Comparison of ENCODE assay signal across 10 mouse cellular contexts in the genomic region with DNA sequence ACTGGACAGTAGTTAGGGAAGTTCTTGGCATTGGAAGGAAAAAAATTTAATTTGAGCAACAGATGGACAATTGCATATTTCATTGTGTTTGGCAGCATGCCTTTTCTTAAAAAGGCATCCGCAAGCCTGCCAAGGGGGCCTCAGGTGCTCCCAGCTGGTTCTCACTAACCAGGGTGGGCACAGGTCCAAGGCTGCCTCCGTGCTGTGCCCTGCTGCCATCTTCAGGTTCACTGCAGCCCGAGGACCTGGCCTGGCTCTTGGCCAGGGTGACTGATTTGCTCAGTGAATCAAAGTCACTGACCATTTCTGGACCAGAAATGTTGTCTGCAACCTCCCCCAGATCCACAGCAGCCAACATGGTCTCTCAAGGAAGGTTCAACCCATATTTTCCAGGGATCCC.
A peak's percentile ranks its signal among the peaks of the same experiment; 100 is the strongest.
DNase-seq lines count a peak whose midpoint lies in the region; ATAC-seq and TF ChIP-seq lines count a peak whose summit lies in the region.
"Had no signal": no experiment of that assay in that cellular context is flagged by ENCODE, and none has a peak within 500 bp of the region (broad histone marks: within the 10 kb centered on the region; RNA-seq: fewer than 3 reads in every experiment).

No protein-coding gene starts in this region.

- H3K4me2 ChIP-seq in kidney, embryonic 15.5 days, result no peak overlapping the region
- no peak overlapping the region for H3K4me2 ChIP-seq in intestine, embryonic 16.5 days (ENCODE audit: low read depth, low read length)
- no peak overlapping the region for H3K4me2 ChIP-seq in liver, embryonic 11.5 days
- H3K4me2 ChIP-seq: limb, embryonic 13.5 days had no signal

- no peak overlapping the region for H3K4me3 ChIP-seq in kidney, adult 2 months (ENCODE audit: insufficient read depth, low read depth, low read length)
- no peak overlapping the region for H3K4me3 ChIP-seq in kidney, embryonic 15.5 days (replicated peaks)
- no peak overlapping the region for H3K4me3 ChIP-seq in intestine, embryonic 16.5 days (ENCODE audit: low read length)
- no peak overlapping the region for H3K4me3 ChIP-seq in liver, embryonic 11.5 days (ENCODE audit: low read depth, low read length)
- H3K4me3 ChIP-seq: limb, embryonic 13.5 days had no signal

- intact Hi-C loops in heart, postnatal 36 days (cut with DNase I), result no loop called here

- 7% methylated on average over 3 of the region's 3 CpGs for WGBS in kidney, adult 2 months
- 61% methylated on average over 3 of the region's 3 CpGs for WGBS in kidney, embryonic 15.5 days
- 50% methylated on average over 3 of the region's 3 CpGs for WGBS in intestine, embryonic 16.5 days
- 75% methylated on average over 3 of the region's 3 CpGs for WGBS in liver, embryonic 11.5 days

- no peaks in the 10 kb centered on the region for H3K4me1 ChIP-seq in kidney, adult 2 months (ENCODE audit: control insufficient read depth, insufficient read depth, low read length)
- no peaks in the 10 kb centered on the region for H3K4me1 ChIP-seq in kidney, embryonic 15.5 days
- H3K4me1 ChIP-seq in intestine, embryonic 16.5 days (ENCODE audit: control insufficient read depth, insufficient read depth, low read length), result no peaks in the 10 kb centered on the region
- H3K4me1 ChIP-seq in liver, embryonic 11.5 days (replicated peaks; ENCODE audit: control insufficient read depth, insufficient read depth, low read length), result no peaks in the 10 kb centered on the region

- no peak overlapping the region for H3K27ac ChIP-seq in kidney, adult 2 months (ENCODE audit: insufficient read depth, low read depth, low read length)
- no peak overlapping the region for H3K27ac ChIP-seq in kidney, embryonic 15.5 days
- H3K27ac ChIP-seq in intestine, embryonic 16.5 days (ENCODE audit: low read length), result no peak overlapping the region
- H3K27ac ChIP-seq in liver, embryonic 11.5 days (ENCODE audit: low read depth, low read length), result no peak overlapping the region
- H3K27ac ChIP-seq: limb, embryonic 13.5 days had no signal

- no peak; the same call in 1 of the 2 replicates for TF ChIP-seq CTCF in kidney, adult 2 months (conservative IDR thresholded peaks at IDR 0.05; ENCODE audit: insufficient read depth, insufficient read length, low read depth, low read length)

- peak; percentile 76 for DNase-seq in kidney, adult 2 months
- peak; percentile 3 for DNase-seq in NIH3T3 (ENCODE audit: low read depth)
- DNase-seq in adrenal gland, postnatal 25 days, result peak; percentile 26
- DNase-seq in heart, postnatal 36 days, result peak; percentile 15 to 26
- no peak for DNase-seq in liver, embryonic 11.5 days (ENCODE audit: low spot score)
- no peak for DNase-seq in thymus, postnatal 4 days

- no peak overlapping the region for H3K9ac ChIP-seq in kidney, embryonic 15.5 days
- H3K9ac ChIP-seq in intestine, embryonic 16.5 days (ENCODE audit: low read depth, low read length), result no peak overlapping the region
- H3K9ac ChIP-seq in liver, embryonic 11.5 days (ENCODE audit: low read depth, low read length), result no peak overlapping the region
- H3K9ac ChIP-seq: limb, embryonic 13.5 days had no signal

- no peak for TF ChIP-seq POLR2A in kidney, adult 2 months (IDR thresholded peaks at IDR 0.05; ENCODE audit: low read depth, low read length)

- no peaks in the 10 kb centered on the region for H3K36me3 ChIP-seq in kidney, adult 2 months (ENCODE audit: control insufficient read depth, insufficient read depth, low read length)
- H3K36me3 ChIP-seq in kidney, embryonic 15.5 days, result no peaks in the 10 kb centered on the region
- no peaks in the 10 kb centered on the region for H3K36me3 ChIP-seq in intestine, embryonic 16.5 days (ENCODE audit: control insufficient read depth, insufficient read depth, low read length)
- H3K36me3 ChIP-seq in liver, embryonic 11.5 days (ENCODE audit: control insufficient read depth, insufficient read depth, low read length), result no peaks in the 10 kb centered on the region
- H3K36me3 ChIP-seq: limb, embryonic 13.5 days had no signal

- ATAC-seq in kidney, embryonic 15.5 days (replicated peaks; ENCODE audit: low FRiP score), result no peak
- no peak for ATAC-seq in intestine, embryonic 16.5 days
- no peak for ATAC-seq in liver, embryonic 11.5 days (replicated peaks; ENCODE audit: low FRiP score)
- ATAC-seq: Patski had no signal

- H3K9me3 ChIP-seq in kidney, embryonic 15.5 days (replicated peaks), result no peaks in the 10 kb centered on the region
- H3K9me3 ChIP-seq in intestine, embryonic 16.5 days (ENCODE audit: control insufficient read depth, low read length), result no peaks in the 10 kb centered on the region
- no peaks in the 10 kb centered on the region for H3K9me3 ChIP-seq in liver, embryonic 11.5 days (ENCODE audit: control insufficient read depth, low read length)
- H3K9me3 ChIP-seq: limb, embryonic 13.5 days had no signal

- no peaks in the 10 kb centered on the region for H3K27me3 ChIP-seq in kidney, adult 2 months (replicated peaks; ENCODE audit: control insufficient read depth, insufficient read depth, low read length)
- peaks cover 9% of the 10 kb centered on the region; the same call in 1 of the 2 replicates for H3K27me3 ChIP-seq in kidney, embryonic 15.5 days
- H3K27me3 ChIP-seq in intestine, embryonic 16.5 days (replicated peaks; ENCODE audit: control insufficient read depth, insufficient read depth, low read length), result no peaks in the 10 kb centered on the region
- H3K27me3 ChIP-seq in liver, embryonic 11.5 days (replicated peaks; ENCODE audit: control insufficient read depth, insufficient read depth, low read length), result no peaks in the 10 kb centered on the region
- H3K27me3 ChIP-seq: limb, embryonic 13.5 days; Patski had no signal

Comparison
In these comparisons a context has a peak if more than half of its experiments do, and no peak if none do; other contexts are left out.
1. DNase-seq: peak in kidney, adult 2 months (single experiment), NIH3T3 (single experiment), adrenal gland, postnatal 25 days (single experiment) and heart, postnatal 36 days (2 of 2); none in liver, embryonic 11.5 days (single experiment) and thymus, postnatal 4 days (single experiment).